Mouse (Mus musculus) cortical plate, adult 2 months (tissue): ENCODE data around the gene Ocln. TPM values are rescaled to one million over a fixed set of nuclear protein-coding genes. Genes with fewer than 3 reads are reported as not detected.

Source experiments
- H3K27ac ChIP-seq: fragments of 200-500 bp; 2 replicates; pipeline ENCODE4 v1.5.1; 2012; ENCODE audit warnings: low read length, control low read depth, inconsistent platforms; ENCODE audit not compliant: insufficient read depth
- H3K4me1 ChIP-seq: fragments of 200-500 bp; 2 replicates; pipeline ENCODE4 v1.6.1; 2011; ENCODE audit warnings: low read length; ENCODE audit not compliant: control insufficient read depth, insufficient read depth
- H3K4me3 ChIP-seq: fragments of 200-500 bp; 2 replicates; pipeline ENCODE4 v1.5.1; 2011; ENCODE audit warnings: mild to moderate bottlenecking, low read length, control low read depth; ENCODE audit not compliant: insufficient read depth
- CTCF ChIP-seq: fragments of 200-500 bp; IDR thresholded peaks from 2 replicates; pipeline ENCODE4 v1.5.1; 2011; ENCODE audit warnings: mild to moderate bottlenecking, control low read depth, low read length; ENCODE audit not compliant: insufficient read depth; ENCODE audit errors: extremely low read depth
- POLR2A ChIP-seq: fragments of 200-500 bp; IDR thresholded peaks from 2 replicates; pipeline ENCODE4 v1.6.1; 2011; ENCODE audit warnings: mild to moderate bottlenecking, low read length, control low read depth; ENCODE audit not compliant: insufficient read depth; ENCODE audit errors: extremely low read depth
- polyA plus RNA-seq: library from polyadenylated mRNA; depleted of rRNA; stranded (reverse); fragments of >200 nt; gene quantifications from 2 replicates; pipeline ENCODE4 v1.2.3, GENCODE M21; 2012; rRNA removed

Ocln gene
- polyA plus RNA-seq, 1 experiment = 10.3 TPM

- Histone ChIP-seq H3K4me1 (no peaks in the 10 kb centered on the region), H3K4me3 (no peak overlapping the region), H3K27ac (no peak overlapping the region)
- no peak for TF ChIP-seq POLR2A
- no peak for TF ChIP-seq CTCF
Measured at GRCm38 (mm10) chr13:100449495-100449894, 103.0 kb downstream of the Ocln start.

Other genes with a start within 250 kb of the Ocln start
- 0.51 and 0.61 TPM in 2 replicates for gene Naip6, start 235.0 kb downstream of the Ocln start, polyA plus RNA-seq
- gene Naip1, start 99.8 kb downstream of the Ocln start, polyA plus RNA-seq = 0.23 and 0.33 TPM in 2 replicates
- gene Gtf2h2, start 60.1 kb downstream of the Ocln start, polyA plus RNA-seq = 60.7 and 62.2 TPM in 2 replicates
- 1.6 and 1.9 TPM in 2 replicates for gene Marveld2, start 64.3 kb upstream of the Ocln start, polyA plus RNA-seq
- 147 and 150 TPM in 2 replicates for gene Ak6, start 98.3 kb upstream of the Ocln start, polyA plus RNA-seq
- 12.7 and 13.0 TPM in 2 replicates for gene Rad17, start 98.3 kb upstream of the Ocln start, polyA plus RNA-seq
- 19.6 and 22.3 TPM in 2 replicates for gene Taf9, start 98.9 kb upstream of the Ocln start, polyA plus RNA-seq
- gene Ccdc125, start 117.0 kb upstream of the Ocln start, polyA plus RNA-seq = 0.34 and 0.58 TPM in 2 replicates
- 19.5 and 20.6 TPM in 2 replicates for gene Cdk7, start 178.2 kb upstream of the Ocln start, polyA plus RNA-seq
- gene Mrps36, start 191.9 kb upstream of the Ocln start, polyA plus RNA-seq = 85.2 and 87.5 TPM in 2 replicates
- gene Cenph, start 223.2 kb upstream of the Ocln start, polyA plus RNA-seq = 1.2 and 1.3 TPM in 2 replicates
- 0.49 and 1.3 TPM in 2 replicates for gene Ccnb1, start 233.9 kb upstream of the Ocln start, polyA plus RNA-seq